Mouse (Mus musculus) MEL (cell line): ENCODE data around the gene Picalm. TPM values are rescaled to one million over a fixed set of nuclear protein-coding genes. Genes with fewer than 3 reads are reported as not detected.
A peak's percentile ranks its signal among the peaks of the same experiment; 100 is the strongest.

Source experiments
- DNase-seq: peaks from one replicate; pipeline ENCODE4 v3.0.0; 2011; ENCODE audit warnings: low read depth, low spot score
- H3K27ac ChIP-seq: 2 replicates; pipeline ENCODE4 v1.5.1; 2012; ENCODE audit warnings: low read depth, mild to moderate bottlenecking, control low read depth, low read length, moderate library complexity; ENCODE audit not compliant: control insufficient read depth
- H3K27me3 ChIP-seq, 2 experiments: fragments of 150-350 bp in 1 of 2; sonication (generic) in 1 of 2; 2 replicates each; pipeline ENCODE4 v1.6.1; 2012; ENCODE audit warnings: low read length in 2 of 2, mild to moderate bottlenecking in 2 of 2, improper control_type of control experiment in 1 of 2, moderate library complexity in 1 of 2; ENCODE audit not compliant: insufficient read depth in 2 of 2, control insufficient read depth in 1 of 2
- H3K36me3 ChIP-seq, 2 experiments: 2 replicates each; pipeline ENCODE4 v1.6.1; 2012 to 2014; ENCODE audit warnings: low read length in 2 of 2, improper control_type of control experiment in 1 of 2, inconsistent platforms in 1 of 2, mild to moderate bottlenecking in 1 of 2; ENCODE audit not compliant: insufficient read depth in 2 of 2, control insufficient read depth in 1 of 2
- H3K4me1 ChIP-seq, 2 experiments: fragments of 150-350 bp in 1 of 2; sonication (generic) in 1 of 2; 2 replicates each; pipeline ENCODE4 v1.6.1; 2012; ENCODE audit warnings: low read length in 2 of 2, improper control_type of control experiment in 1 of 2, mild to moderate bottlenecking in 1 of 2; ENCODE audit not compliant: insufficient read depth in 2 of 2, control insufficient read depth in 1 of 2
- H3K4me3 ChIP-seq, 2 experiments: fragments of 150-350 bp in 1 of 2; sonication (generic) in 1 of 2; 2 replicates each; pipeline ENCODE4 v1.5.1; 2012; ENCODE audit warnings: low read depth in 2 of 2, low read length in 2 of 2, mild to moderate bottlenecking in 2 of 2, moderate library complexity in 2 of 2, control low read depth in 1 of 2, improper control_type of control experiment in 1 of 2; ENCODE audit not compliant: control insufficient read depth in 1 of 2, insufficient read depth in 1 of 2
- H3K79me2 ChIP-seq: 2 replicates; pipeline ENCODE4 v1.6.1; 2012; ENCODE audit warnings: mild to moderate bottlenecking, low read length, moderate library complexity; ENCODE audit not compliant: control insufficient read depth, poor library complexity, insufficient read depth
- H3K9ac ChIP-seq: 2 replicates; pipeline ENCODE4 v1.6.1; 2012; ENCODE audit warnings: low read depth, mild to moderate bottlenecking, control low read depth, low read length, moderate library complexity; ENCODE audit not compliant: control insufficient read depth, poor library complexity, severe bottlenecking
- H3K9me3 ChIP-seq: fragments of 150-350 bp; sonication (generic); replicated peaks from 2 replicates; pipeline ENCODE4 v1.6.1; 2012; ENCODE audit warnings: mild to moderate bottlenecking, low read length, improper control_type of control experiment, moderate library complexity; ENCODE audit not compliant: insufficient read depth
- BHLHE40 ChIP-seq: IDR thresholded peaks from 2 replicates; pipeline ENCODE4 v1.6.1; 2012; ENCODE audit warnings: low read depth, mild to moderate bottlenecking, inconsistent platforms, low read length, improper control_type of control experiment, borderline replicate concordance
- EP300 ChIP-seq, 2 experiments: IDR thresholded peaks; 2 replicates each; pipeline ENCODE4 v1.6.1; 2011; ENCODE audit warnings: improper control_type of control experiment in 2 of 2, low read length in 2 of 2, low read depth in 1 of 2, mild to moderate bottlenecking in 1 of 2
- ETS1 ChIP-seq: IDR thresholded peaks from 2 replicates; pipeline ENCODE4 v1.6.1; 2012; ENCODE audit warnings: low read depth, mild to moderate bottlenecking, inconsistent platforms, low read length, improper control_type of control experiment, moderate library complexity
- GABPA ChIP-seq: IDR thresholded peaks from 2 replicates; pipeline ENCODE4 v1.6.1; 2012; ENCODE audit warnings: low read depth, mild to moderate bottlenecking, inconsistent platforms, low read length, improper control_type of control experiment, moderate library complexity
- JUND ChIP-seq: IDR thresholded peaks from 2 replicates; pipeline ENCODE4 v1.6.1; 2011; ENCODE audit warnings: low read depth, mild to moderate bottlenecking, improper control_type of control experiment, low read length
- MAFK ChIP-seq: IDR thresholded peaks from 2 replicates; pipeline ENCODE4 v1.6.1; 2011; ENCODE audit warnings: low read depth, mild to moderate bottlenecking, low read length, improper control_type of control experiment, borderline replicate concordance
- MAZ ChIP-seq: IDR thresholded peaks from 2 replicates; pipeline ENCODE4 v1.6.1; 2012; ENCODE audit warnings: low read depth, mild to moderate bottlenecking, inconsistent platforms, low read length, improper control_type of control experiment
- MXI1 ChIP-seq: IDR thresholded peaks from 2 replicates; pipeline ENCODE4 v1.6.1; 2011; ENCODE audit warnings: mild to moderate bottlenecking, low read depth, low read length, improper control_type of control experiment
- POLR2AphosphoS2 ChIP-seq: IDR thresholded peaks from 2 replicates; pipeline ENCODE4 v1.6.1; 2011; ENCODE audit warnings: low read length, improper control_type of control experiment
- RCOR1 ChIP-seq: IDR thresholded peaks from 2 replicates; pipeline ENCODE4 v1.6.1; 2012; ENCODE audit warnings: low read depth, mild to moderate bottlenecking, inconsistent platforms, low read length, improper control_type of control experiment
- SMC3 ChIP-seq: IDR thresholded peaks from 2 replicates; pipeline ENCODE4 v1.6.1; 2011; ENCODE audit warnings: low read depth, low read length, improper control_type of control experiment
- TBP ChIP-seq: IDR thresholded peaks from 2 replicates; pipeline ENCODE4 v1.8.0; 2011; ENCODE audit warnings: low read depth, low read length, improper control_type of control experiment
- USF1 ChIP-seq: IDR thresholded peaks from 2 replicates; pipeline ENCODE4 v1.6.1; 2014; ENCODE audit warnings: low read depth, mild to moderate bottlenecking, inconsistent platforms, low read length, improper control_type of control experiment, moderate library complexity
- ZC3H11A ChIP-seq: IDR thresholded peaks from 2 replicates; pipeline ENCODE4 v1.6.1; 2012; ENCODE audit warnings: low read depth, mild to moderate bottlenecking, inconsistent platforms, low read length, improper control_type of control experiment
- ZKSCAN1 ChIP-seq: IDR thresholded peaks from 2 replicates; pipeline ENCODE4 v1.6.1; 2012; ENCODE audit warnings: low read depth, mild to moderate bottlenecking, inconsistent platforms, low read length, improper control_type of control experiment, moderate library complexity
- ZMIZ1 ChIP-seq: IDR thresholded peaks from 2 replicates; pipeline ENCODE4 v1.6.1; 2012; ENCODE audit warnings: low read depth, mild to moderate bottlenecking, inconsistent platforms, low read length, improper control_type of control experiment, moderate library complexity
- ZNF384 ChIP-seq: IDR thresholded peaks from 2 replicates; pipeline ENCODE4 v1.6.1; 2012; ENCODE audit warnings: low read depth, mild to moderate bottlenecking, inconsistent platforms, low read length, improper control_type of control experiment
- polyA plus RNA-seq, 2 experiments: library from polyadenylated mRNA; stranded (reverse) in 1 of 2; unstranded in 1 of 2; fragments of >175 nt in 1 of 2; fragments of >200 nt in 1 of 2; gene quantifications; 2 replicates each; pipeline versions ENCODE4 v1.2.1 to v1.2.4; 2012; ENCODE audit warnings: low replicate concordance in 2 of 2, low read depth in 1 of 2; ENCODE audit not compliant: insufficient read length in 2 of 2, insufficient read depth in 1 of 2, missing spikeins in 1 of 2
- total RNA-seq: library from RNA; depleted of rRNA; stranded (reverse); fragments of 300-350 nt; gene quantifications from 2 replicates; pipeline ENCODE4 v1.2.3, GENCODE M21; 2012

The Picalm gene
- total and polyA plus RNA-seq, 3 experiments = 53.4 to 78.9 (median 74.9) TPM

- TF ChIP-seq ZKSCAN1 = no peak
- no peak for TF ChIP-seq MAZ
- TF ChIP-seq EP300 (IDR thresholded peaks at IDR 0.05; ENCODE audit: low read depth in 1 of 2, low read length in 2 of 2) = no peak
- TF ChIP-seq USF1 = 0 out of 2 replicates have a peak, but pooled peaks have one; percentile 12
- TF ChIP-seq ZNF384 = peak; percentile 33; the same call in 1 of the 2 replicates
- TF ChIP-seq TBP = no peak
- no peak for TF ChIP-seq ZMIZ1
Observed at GRCm38 (mm10) chr7:90130501-90131375, 725 bp downstream of the Picalm start (continued).

- peak overlapping the region; percentile 72 for H3K27ac ChIP-seq
Observed at GRCm38 (mm10) chr7:90131376-90131651, 1.3 kb downstream of the Picalm start.

GRCm38 (mm10) chr7:90131831-90132241 is 1.8 kb downstream of the Picalm start:
- Histone ChIP-seq H3K36me3 (peaks cover 0 to 29% of the 10 kb centered on the region in 2 experiments; a peak in 2 of 4 replicates), H3K9me3 (no peaks in the 10 kb centered on the region), H3K27me3 (no peaks in the 10 kb centered on the region), H3K4me3 (peak overlapping the region; percentile 57 to 92), H3K9ac (peak overlapping the region; percentile 97), H3K79me2 (peaks cover 54% of the 10 kb centered on the region), H3K27ac (peak overlapping the region; percentile 32), H3K4me1 (peaks cover 0 to 6% of the 10 kb centered on the region in 2 experiments; a peak in 2 of 4 replicates)
- TF ChIP-seq JUND = no peak
- TF ChIP-seq POLR2AphosphoS2 = no peak
- TF ChIP-seq BHLHE40 = no peak
- TF ChIP-seq ETS1 = no peak
- peak; percentile 62 for DNase-seq

More at GRCm38 (mm10) chr7:90131376-90131651, 1.3 kb downstream of the Picalm start:
- Histone ChIP-seq H3K79me2 (peaks cover 48% of the 10 kb centered on the region), H3K36me3 (peaks cover 0 to 24% of the 10 kb centered on the region in 2 experiments; a peak in 2 of 4 replicates), H3K4me1 (peaks cover 0 to 6% of the 10 kb centered on the region in 2 experiments; a peak in 2 of 4 replicates)
- TF ChIP-seq RCOR1 = no peak
- no peak for TF ChIP-seq MXI1
- no peak for TF ChIP-seq GABPA
- TF ChIP-seq JUND = no peak
- TF ChIP-seq SMC3 = no peak
- no peak for TF ChIP-seq ZKSCAN1
- no peak for TF ChIP-seq ZC3H11A
- TF ChIP-seq MAFK = no peak
- no peak for TF ChIP-seq ZMIZ1
- TF ChIP-seq, all 39 proteins: peak for 0
- DNase-seq = peak; percentile 53
- Histone ChIP-seq H3K4me3 (peak overlapping the region; percentile 57 to 92), H3K9me3 (no peaks in the 10 kb centered on the region), H3K9ac (peak overlapping the region; percentile 97), H3K27me3 (no peaks in the 10 kb centered on the region)
